Mouse (Mus musculus): ENCODE data around the gene Cops4. TPM values are rescaled to one million over a fixed set of nuclear protein-coding genes. Genes with fewer than 3 reads are reported as not detected.

Cops4 gene
- polyA plus RNA-seq, 1 experiment from 2014 or later = 132 TPM

DNA sequence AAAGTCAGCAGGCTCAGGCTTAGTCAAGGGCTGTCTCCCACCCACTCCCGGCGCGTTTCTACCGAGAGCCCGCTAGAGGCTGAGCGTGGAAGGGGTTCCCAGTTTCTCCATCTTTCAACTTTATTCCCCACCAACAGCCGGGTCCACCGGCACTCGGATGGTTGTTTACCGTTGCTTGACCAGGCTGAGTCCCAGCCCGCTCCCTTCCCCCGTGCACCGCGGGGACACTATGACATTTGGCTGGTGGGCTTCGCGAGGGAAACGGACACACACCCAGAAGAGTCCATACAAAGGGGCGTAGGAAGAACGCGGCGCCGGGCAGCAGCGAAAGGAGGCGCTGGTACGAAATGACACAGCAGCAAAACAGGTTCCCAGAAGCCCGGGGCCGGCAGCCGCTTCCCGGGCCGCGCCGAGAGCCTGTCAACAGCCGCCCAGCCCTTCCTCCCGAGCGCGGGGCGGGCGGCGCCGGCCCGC lies 18.2 kb upstream of the Cops4 start:
- ChIA-PET CTCF (interaction anchor here (1.1 to 1.5 kb wide), 2 partner anchors 9 to 37 kb away, joined by 4 read pairs; no protein-coding TSS in a partner anchor), POLR2A (interaction anchor here (1.0 kb wide), 1 partner anchor 19 kb away, joined by 3 read pairs; no protein-coding TSS in a partner anchor)
- ATAC-seq = peak; percentile 33
- in situ Hi-C loops (cut with MboI; ENCODE audit: low pct_unique_long_range_greater_than_20kb) = no loop called here
- H3K27me3 ChIP-seq = no peaks in the 10 kb centered on the region
- TF ChIP-seq CTCF (IDR thresholded peaks at IDR 0.05) = no peak
- no peak for DNase-seq (ENCODE audit: low read depth, low spot score)

DNA sequence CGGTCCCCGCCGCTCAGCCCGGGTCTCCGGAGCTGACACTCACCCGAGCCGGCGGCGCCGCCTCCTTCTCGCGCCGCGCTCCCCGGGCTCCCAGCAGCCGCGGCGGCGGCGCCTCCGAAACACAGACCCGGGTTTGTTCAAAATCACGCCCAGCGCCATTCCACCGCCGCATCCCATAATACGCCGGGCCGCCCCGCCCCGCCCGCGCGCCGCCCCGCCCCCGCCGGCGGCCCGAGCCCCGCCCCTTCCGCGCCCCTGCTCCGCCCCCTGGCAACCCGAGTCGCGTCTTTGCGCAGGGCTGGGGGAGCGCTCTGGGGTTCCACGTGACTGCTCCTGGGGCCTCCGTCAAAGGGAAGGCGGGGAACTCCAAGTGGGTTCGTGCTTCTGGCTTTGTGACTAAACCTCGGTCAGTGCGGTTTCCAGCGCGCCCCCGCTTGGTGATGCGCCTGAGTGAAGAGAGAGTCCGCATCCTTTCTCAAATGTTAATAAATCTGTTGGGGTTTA lies 17.6 kb upstream of the Cops4 start, which contains the start of gene Lin54:
TSS of gene Lin54 (minus strand) at position 182 of the 504 bp plus-strand sequence.
- POLR2A ChIA-PET = interaction anchor here (1.0 kb wide), 1 partner anchor 18 kb away, joined by 3 read pairs; no protein-coding TSS in a partner anchor
- DNase-seq (ENCODE audit: low read depth, low spot score) = no peak
- in situ Hi-C loops (cut with MboI; ENCODE audit: low pct_unique_long_range_greater_than_20kb) = no loop called here

DNA sequence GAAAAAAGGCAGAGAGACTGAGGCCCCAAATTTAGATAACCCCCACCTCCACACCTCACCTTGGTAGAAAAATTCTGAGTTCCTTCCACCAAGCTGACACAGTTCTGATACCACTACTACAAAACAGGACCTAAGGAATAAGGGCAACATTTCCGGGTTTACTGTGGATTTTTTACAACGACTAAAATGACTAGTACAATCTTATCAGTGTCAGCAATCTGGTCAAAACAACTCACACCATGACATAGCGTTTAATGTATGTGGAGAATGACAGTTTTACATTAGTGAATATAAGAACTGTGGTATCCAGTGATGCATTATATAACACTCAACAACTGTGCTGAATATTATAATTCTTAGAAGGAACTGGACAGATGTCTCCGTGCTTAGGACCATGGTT lies 16.8 kb upstream of the Cops4 start:
- in situ Hi-C loops (cut with MboI; ENCODE audit: low pct_unique_long_range_greater_than_20kb) = no loop called here

More for the DNA sequence above, 17.6 kb upstream of the Cops4 start, which contains the start of gene Lin54:
- ATAC-seq = peak; percentile 54
- CTCF ChIA-PET = no interaction called here
- TF ChIP-seq CTCF (IDR thresholded peaks at IDR 0.05) = peak; percentile 34
- H3K27me3 ChIP-seq = no peaks in the 10 kb centered on the region

DNA sequence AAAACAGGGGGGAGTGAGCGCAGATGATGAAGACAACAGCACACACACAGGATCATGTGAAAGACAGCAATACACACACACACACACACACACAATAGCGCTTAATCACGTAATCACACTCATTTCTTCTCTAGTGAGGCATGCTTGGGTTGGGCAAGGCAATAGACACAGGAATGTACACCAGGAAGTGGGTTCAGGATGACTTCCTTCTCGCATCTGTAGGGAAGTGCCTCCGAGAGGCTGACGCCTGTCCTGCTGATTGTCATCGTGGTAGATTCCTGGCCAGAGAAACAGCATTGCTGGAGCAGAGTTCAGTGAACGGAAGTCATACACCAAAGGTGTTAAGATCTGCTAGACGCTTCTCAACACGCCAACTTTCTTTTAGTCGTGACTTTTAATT lies 8.9 kb upstream of the Cops4 start:
- DNase-seq (ENCODE audit: low read depth, low spot score) (no peak), ATAC-seq (no peak)
- TF ChIP-seq CTCF (IDR thresholded peaks at IDR 0.05) = no peak
- no peaks in the 10 kb centered on the region for H3K27me3 ChIP-seq
- CTCF ChIA-PET = no interaction called here
- POLR2A ChIA-PET = no interaction called here
- in situ Hi-C loops (cut with MboI; ENCODE audit: low pct_unique_long_range_greater_than_20kb) = no loop called here

More for the DNA sequence above, 16.8 kb upstream of the Cops4 start:
- no peak for DNase-seq (ENCODE audit: low read depth, low spot score)
- ChIA-PET CTCF (no interaction called here), POLR2A (interaction anchor here (0.6 kb wide), 1 partner anchor 15 kb away, joined by 3 read pairs; no protein-coding TSS in a partner anchor)
- no peaks in the 10 kb centered on the region for H3K27me3 ChIP-seq
- no peak for ATAC-seq
- no peak for TF ChIP-seq CTCF (IDR thresholded peaks at IDR 0.05)

DNA sequence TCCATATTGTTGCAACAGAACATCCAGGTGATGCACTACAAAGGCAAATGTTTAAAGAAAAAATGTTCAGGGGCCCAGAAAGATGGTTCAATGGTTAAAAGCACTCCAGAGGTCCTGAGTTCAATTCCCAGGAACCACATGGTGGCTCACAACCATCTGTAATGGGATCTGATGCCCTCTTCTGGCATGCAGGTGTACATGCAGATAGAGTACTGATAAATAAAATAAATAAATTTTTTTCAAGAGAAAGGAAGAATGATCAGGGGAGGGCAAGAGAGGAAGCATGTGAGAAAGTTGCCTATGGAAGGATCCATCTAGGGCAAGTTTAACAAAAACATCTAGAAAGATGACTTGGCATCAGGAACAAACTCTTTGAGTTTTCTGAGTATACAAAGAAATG lies 5.5 kb upstream of the Cops4 start:
- DNase-seq (ENCODE audit: low read depth, low spot score) (no peak), ATAC-seq (no peak)
- peak; percentile 62 for TF ChIP-seq CTCF (IDR thresholded peaks at IDR 0.05)
- in situ Hi-C loops (cut with MboI; ENCODE audit: low pct_unique_long_range_greater_than_20kb) = no loop called here
- no peaks in the 10 kb centered on the region for H3K27me3 ChIP-seq
- ChIA-PET CTCF (no interaction called here), POLR2A (no interaction called here)

DNA sequence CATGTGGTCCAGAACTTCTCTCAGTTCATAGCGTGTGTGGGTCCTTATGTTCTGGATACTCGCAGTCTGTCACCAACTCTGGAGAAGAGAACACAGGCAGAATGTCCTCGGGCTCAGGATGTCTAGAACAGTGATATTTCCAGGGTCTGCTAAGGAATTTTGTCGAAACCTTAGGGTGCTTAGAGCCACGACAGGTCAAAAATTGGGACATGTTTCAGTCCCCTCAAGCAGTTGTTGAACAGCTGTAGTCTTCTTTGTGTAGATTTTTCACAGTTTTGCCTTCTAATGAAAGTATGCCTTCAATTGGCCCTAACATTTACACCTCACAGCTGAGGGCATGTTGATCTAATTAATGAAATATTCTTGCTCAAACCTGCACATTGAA lies 910 bp downstream of the Cops4 start:
- TF ChIP-seq CTCF (IDR thresholded peaks at IDR 0.05) = no peak
- POLR2A ChIA-PET = interaction anchor here (0.7 to 1.4 kb wide), 3 partner anchors 12 to 100 kb away, joined by 3 to 5 read pairs (median 3); partner anchors contain the start of gene Lin54
- CTCF ChIA-PET = interaction anchor here (0.6 to 3.0 kb wide), 3 partner anchors 9 to 21 kb away, joined by 3 to 11 read pairs (median 6); no protein-coding TSS in a partner anchor
- ATAC-seq (no peak), DNase-seq (ENCODE audit: low read depth, low spot score) (no peak)
- no peaks in the 10 kb centered on the region for H3K27me3 ChIP-seq
- in situ Hi-C loops (cut with MboI; ENCODE audit: low pct_unique_long_range_greater_than_20kb) = loop anchor here (5.0 kb wide), 1 partner anchor 87 kb away; no protein-coding TSS in a partner anchor

DNA sequence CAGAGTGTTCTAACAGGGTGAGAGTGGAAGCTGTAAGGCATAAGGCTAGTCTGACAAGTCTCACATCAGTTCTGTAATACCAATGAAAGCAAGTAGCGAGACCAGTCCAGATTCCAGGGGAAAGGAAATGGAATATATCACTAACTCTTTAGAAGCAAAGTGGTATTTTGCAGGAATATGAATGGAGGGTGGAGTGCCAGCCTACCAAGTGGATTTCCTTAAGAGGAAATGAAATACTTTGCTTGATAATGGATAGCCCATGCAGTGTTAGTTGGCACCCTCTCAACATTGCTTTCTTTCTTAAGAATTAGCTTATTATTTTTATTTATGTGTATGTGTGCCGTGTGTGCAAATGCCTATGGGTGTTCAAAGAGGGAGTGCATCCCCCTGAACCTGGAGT lies 2.1 kb downstream of the Cops4 start:
- no peak for TF ChIP-seq CTCF (IDR thresholded peaks at IDR 0.05)

DNA sequence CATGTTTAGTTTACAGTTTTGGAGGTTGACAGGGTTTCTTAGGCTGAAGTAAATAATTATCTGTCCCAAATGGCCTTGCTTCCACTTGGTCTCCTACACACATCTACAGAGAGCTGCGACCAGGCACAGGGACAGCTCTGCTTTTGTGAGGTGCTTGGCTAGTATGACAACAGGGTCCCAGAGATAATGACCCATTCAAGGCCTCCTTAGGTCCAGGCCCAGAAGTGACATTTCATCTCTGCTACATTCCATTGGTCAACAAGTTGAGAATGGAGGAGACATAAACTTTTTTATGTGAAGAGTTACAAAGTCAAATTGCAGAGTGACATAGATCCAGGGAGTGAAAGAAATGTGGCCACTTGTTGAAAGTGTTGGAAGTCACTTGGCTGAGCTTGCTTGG lies 5.2 kb downstream of the Cops4 start:
- no peak for ATAC-seq
- ChIA-PET POLR2A (no interaction called here), CTCF (no interaction called here)
- in situ Hi-C loops (cut with MboI; ENCODE audit: low pct_unique_long_range_greater_than_20kb) = no loop called here
- no peak for TF ChIP-seq CTCF (IDR thresholded peaks at IDR 0.05)
- no peak for DNase-seq (ENCODE audit: low read depth, low spot score)
- no peaks in the 10 kb centered on the region for H3K27me3 ChIP-seq

More for the DNA sequence above, 2.1 kb downstream of the Cops4 start:
- DNase-seq (ENCODE audit: low read depth, low spot score) (no peak), ATAC-seq (no peak)
- ChIA-PET POLR2A (interaction anchor here (0.5 to 0.7 kb wide), 2 partner anchors 15 to 109 kb away, joined by 3 read pairs; no protein-coding TSS in a partner anchor), CTCF (interaction anchor here (0.9 to 3.0 kb wide), 2 partner anchors 13 to 17 kb away, joined by 4 to 11 read pairs; no protein-coding TSS in a partner anchor)
- in situ Hi-C loops (cut with MboI; ENCODE audit: low pct_unique_long_range_greater_than_20kb) = no loop called here
- no peaks in the 10 kb centered on the region for H3K27me3 ChIP-seq

DNA sequence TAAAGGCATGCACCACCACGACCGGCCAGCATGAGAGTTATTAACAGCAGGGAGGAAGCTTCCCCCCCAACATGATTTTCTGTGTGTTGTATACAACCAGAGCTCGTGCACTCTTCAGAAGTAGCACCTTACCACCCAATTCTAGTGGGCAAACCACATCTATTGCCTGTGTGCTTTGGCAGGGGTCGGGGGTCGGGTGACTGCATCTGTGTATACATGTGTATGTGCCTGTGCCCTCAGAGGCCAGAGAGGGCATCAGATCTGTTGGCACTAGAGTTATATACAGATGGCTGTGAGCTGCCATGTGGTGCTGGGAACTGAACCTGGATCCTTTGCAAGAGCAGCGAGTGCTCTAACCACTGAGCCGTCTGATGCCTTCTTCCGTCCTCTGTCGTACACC lies 6.8 kb downstream of the Cops4 start:
- POLR2A ChIA-PET = no interaction called here
- in situ Hi-C loops (cut with MboI; ENCODE audit: low pct_unique_long_range_greater_than_20kb) = no loop called here

DNA sequence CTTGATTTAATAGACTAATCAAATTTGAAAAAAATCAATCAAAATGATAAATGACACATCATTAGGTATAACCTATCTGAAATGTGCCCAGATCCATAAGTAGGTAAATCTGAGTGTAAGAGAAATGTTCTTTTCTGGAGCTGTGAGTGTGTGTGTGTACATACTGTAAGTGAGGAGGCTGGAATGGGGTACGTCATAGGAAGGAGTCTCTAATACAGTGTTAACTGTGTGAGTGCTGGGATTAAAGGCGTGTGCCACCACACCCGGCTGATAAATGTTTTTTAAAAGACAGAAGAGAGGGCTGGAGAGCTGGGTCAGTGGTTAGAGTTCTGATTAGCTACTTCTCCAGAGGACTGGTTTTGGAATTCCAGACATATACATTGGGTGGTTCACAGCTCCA lies 7.5 kb downstream of the Cops4 start:
- ChIA-PET CTCF (interaction anchor here (1.1 to 4.0 kb wide), 4 partner anchors 9 to 84 kb away, joined by 3 to 24 read pairs (median 6); no protein-coding TSS in a partner anchor), POLR2A (no interaction called here)
- ATAC-seq (no peak), DNase-seq (ENCODE audit: low read depth, low spot score) (no peak)
- no peak for TF ChIP-seq CTCF (IDR thresholded peaks at IDR 0.05)
- in situ Hi-C loops (cut with MboI; ENCODE audit: low pct_unique_long_range_greater_than_20kb) = no loop called here
- H3K27me3 ChIP-seq = no peaks in the 10 kb centered on the region

More for the DNA sequence above, 6.8 kb downstream of the Cops4 start:
- TF ChIP-seq CTCF (IDR thresholded peaks at IDR 0.05) = no peak
- ATAC-seq (no peak), DNase-seq (ENCODE audit: low read depth, low spot score) (no peak)
- CTCF ChIA-PET = interaction anchor here (1.1 to 4.0 kb wide), 3 partner anchors 12 to 84 kb away, joined by 3 to 24 read pairs (median 8); no protein-coding TSS in a partner anchor
- no peaks in the 10 kb centered on the region for H3K27me3 ChIP-seq

DNA sequence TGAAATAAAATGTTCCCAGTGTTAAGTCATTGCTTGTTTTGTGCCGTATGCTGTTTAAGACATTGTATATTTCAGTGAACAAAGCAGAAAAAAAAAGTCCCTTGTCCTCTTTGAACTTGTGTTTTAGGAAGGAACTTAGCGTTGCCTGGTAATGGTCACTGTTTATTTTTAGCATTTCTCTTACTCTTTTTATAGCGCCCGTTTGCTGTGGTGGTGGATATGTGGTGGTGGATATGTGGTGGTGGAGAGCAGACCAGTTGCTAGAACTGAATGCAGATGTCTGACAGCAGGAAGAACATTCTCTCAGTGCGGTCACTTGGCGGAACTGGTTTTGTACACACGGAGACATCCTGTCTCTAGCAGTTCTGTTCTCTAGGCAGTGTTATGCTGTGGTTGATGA lies 8.1 kb downstream of the Cops4 start:
- no peak for DNase-seq (ENCODE audit: low read depth, low spot score)
- POLR2A ChIA-PET = no interaction called here
- ATAC-seq = no peak
- in situ Hi-C loops (cut with MboI; ENCODE audit: low pct_unique_long_range_greater_than_20kb) = no loop called here
- CTCF ChIA-PET = interaction anchor here (1.2 to 4.0 kb wide), 3 partner anchors 8 to 17 kb away, joined by 3 to 24 read pairs (median 12); no protein-coding TSS in a partner anchor
- H3K27me3 ChIP-seq = no peaks in the 10 kb centered on the region
- TF ChIP-seq CTCF (IDR thresholded peaks at IDR 0.05) = no peak

All from Patski (cell line).